Mouse (Mus musculus) small intestine, adult 2 months (tissue): ENCODE data around the gene Get4.

Source experiments
- CTCF ChIP-seq: fragments of 200-500 bp; IDR thresholded peaks from 2 replicates; pipeline ENCODE4 v1.5.1; 2012; ENCODE audit warnings: low read depth, mild to moderate bottlenecking, control low read depth, inconsistent platforms, low read length, moderate library complexity, mixed read lengths; ENCODE audit not compliant: insufficient replicate concordance, insufficient read length; ENCODE audit errors: extremely low read depth
- POLR2A ChIP-seq: fragments of 200-500 bp; IDR thresholded peaks from 2 replicates; pipeline ENCODE4 v1.6.1; 2012; ENCODE audit warnings: low read depth, mild to moderate bottlenecking, control low read depth, inconsistent platforms, low read length, moderate library complexity

GRCm38 (mm10) chr5:139314941-139315642, 63.0 kb downstream of the Get4 start:
- TF ChIP-seq CTCF (no peak), POLR2A (no peak)
